Mouse (Mus musculus) gastrocnemius, postnatal 14 days (tissue): ENCODE data around the gene Gpatch8. TPM values are rescaled to one million over a fixed set of nuclear protein-coding genes. Genes with fewer than 3 reads are reported as not detected.

Experiments used
- DNase-seq: peaks from one replicate; pipeline ENCODE4 v3.0.0; 2021; ENCODE audit warnings: mixed read lengths
- intact Hi-C: fragments of 180-260 bp; cut with DNase I; formaldehyde crosslinking; loops from one replicate; pipeline ENCODE4 v1.15.1; 2025; ENCODE audit warnings: low total_unique reads
- total RNA-seq, 2 experiments: library from RNA; stranded (reverse); gene quantifications; 2 replicates each; pipeline ENCODE4 v1.2.3; 2021

Gpatch8 gene
- total RNA-seq, 2 experiments from 2014 or later, result 21.1 to 27.7 TPM

DNA sequence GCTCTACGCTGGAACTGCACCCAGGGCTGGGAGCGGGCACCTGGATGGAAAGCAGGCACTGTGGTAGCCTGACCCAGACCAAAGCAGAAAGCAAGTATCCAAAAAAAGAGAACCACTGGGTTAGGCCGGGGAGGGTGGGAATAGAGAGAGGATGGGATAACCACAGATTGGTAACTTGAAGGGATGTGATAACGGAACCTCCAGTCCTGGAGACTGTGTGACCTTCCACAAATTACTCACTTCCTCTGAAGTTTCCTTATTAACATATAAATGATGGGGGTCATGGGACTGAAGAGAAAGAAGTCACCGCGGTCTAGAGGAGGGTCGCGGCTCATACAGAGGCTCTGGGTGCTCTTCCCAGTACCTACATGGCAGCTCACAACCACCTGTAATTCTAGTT, 115.9 kb downstream of the Gpatch8 start:
- intact Hi-C loops, result no loop called here

GRCm38 (mm10) chr11:102439093-102440082, 116.8 kb downstream of the Gpatch8 start:
- intact Hi-C loops, result loop anchor here (5.0 kb wide), 1 partner anchor 132 kb away; no protein-coding TSS in a partner anchor
- no peak for DNase-seq

More for the DNA sequence above, 115.9 kb downstream of the Gpatch8 start:
- no peak for DNase-seq

DNA sequence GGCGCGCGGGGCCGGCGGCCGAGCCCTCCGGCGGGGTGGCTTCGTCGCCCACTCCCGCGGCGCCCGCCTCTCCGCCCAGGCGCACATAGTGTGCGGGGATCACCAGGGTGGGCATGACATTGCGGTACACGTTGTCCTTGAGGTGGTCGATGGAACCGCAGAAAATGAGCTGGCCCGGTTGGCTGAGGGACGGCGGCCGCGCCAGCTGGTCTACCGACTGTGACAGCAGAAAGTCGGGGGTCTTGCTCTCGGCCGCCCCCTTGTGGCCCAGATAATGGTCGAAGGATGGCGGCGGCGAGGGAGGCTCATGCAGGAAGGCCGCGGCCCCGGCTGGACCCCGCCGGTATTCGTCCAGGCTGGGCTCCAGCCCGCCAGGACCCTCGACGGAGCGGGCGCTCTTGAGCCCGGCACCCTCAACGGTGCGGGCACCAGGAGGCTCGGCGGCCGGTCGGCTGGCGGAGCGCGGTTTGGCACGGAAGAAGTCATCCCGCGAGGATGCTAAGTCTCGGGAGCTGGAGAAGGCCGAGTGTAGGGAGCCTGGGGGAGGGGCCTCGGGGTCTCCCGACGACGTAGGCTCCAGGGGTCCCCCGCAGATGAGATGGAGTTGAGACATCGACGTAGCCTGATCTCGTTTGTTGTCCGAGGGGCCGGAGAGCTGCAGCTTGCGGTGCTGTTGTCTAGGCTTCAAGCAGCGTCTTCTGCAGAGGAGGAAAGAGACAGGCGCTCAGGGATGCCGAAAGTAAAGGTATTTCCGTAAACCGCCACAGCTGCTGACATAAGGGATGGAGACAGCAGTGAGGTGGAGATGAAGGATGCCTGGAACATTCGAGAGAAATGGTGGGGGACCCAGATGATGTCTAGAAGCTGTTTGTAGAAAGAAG, 117.7 kb downstream of the Gpatch8 start:
- DNase-seq, result peak; percentile 88
- intact Hi-C loops, result loop anchor here (5.0 kb wide), 1 partner anchor 131 kb away; no protein-coding TSS in a partner anchor

- peak; percentile 78 for DNase-seq
- intact Hi-C loops, result loop anchor here (5.0 kb wide), 1 partner anchor 130 kb away; no protein-coding TSS in a partner anchor
Observed at GRCm38 (mm10) chr11:102437120-102438061, 118.8 kb downstream of the Gpatch8 start.

- DNase-seq, result no peak
- intact Hi-C loops, result loop anchor here (5.0 kb wide), 1 partner anchor 129 kb away; no protein-coding TSS in a partner anchor
Observed at GRCm38 (mm10) chr11:102436471-102436790, 119.8 kb downstream of the Gpatch8 start.

DNA sequence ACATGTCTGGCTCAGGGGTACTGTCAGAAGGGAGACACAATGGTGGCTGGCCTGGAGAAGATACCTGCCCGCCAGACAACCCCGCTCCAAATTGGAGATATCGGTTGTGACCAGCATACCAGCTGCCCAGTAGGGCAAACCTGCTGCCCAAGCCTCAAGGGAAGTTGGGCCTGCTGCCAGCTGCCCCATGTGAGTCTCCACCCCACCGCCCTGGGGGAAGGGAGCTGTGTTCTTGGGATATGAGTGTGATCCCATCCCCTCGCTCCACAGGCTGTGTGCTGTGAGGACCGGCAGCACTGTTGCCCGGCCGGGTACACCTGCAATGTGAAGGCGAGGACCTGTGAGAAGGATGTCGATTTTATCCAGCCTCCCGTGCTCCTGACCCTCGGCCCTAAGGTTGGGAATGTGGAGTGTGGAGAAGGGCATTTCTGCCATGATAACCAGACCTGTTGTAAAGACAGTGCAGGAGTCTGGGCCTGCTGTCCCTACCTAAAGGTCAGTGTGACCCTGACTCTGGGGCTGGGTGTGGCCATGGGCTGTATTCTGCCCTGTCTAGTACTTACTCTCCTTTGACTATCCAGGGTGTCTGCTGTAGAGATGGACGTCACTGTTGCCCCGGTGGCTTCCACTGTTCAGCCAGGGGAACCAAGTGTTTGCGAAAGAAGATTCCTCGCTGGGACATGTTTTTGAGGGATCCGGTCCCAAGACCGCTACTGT, 120.3 kb downstream of the Gpatch8 start:
- no peak for DNase-seq
- intact Hi-C loops, result loop anchor here (5.0 kb wide), 1 partner anchor 129 kb away; no protein-coding TSS in a partner anchor

- intact Hi-C loops, result loop anchor here (5.0 kb wide), 1 partner anchor 128 kb away; no protein-coding TSS in a partner anchor
- no peak for DNase-seq
Observed at GRCm38 (mm10) chr11:102434816-102435705, 121.1 kb downstream of the Gpatch8 start.

DNA sequence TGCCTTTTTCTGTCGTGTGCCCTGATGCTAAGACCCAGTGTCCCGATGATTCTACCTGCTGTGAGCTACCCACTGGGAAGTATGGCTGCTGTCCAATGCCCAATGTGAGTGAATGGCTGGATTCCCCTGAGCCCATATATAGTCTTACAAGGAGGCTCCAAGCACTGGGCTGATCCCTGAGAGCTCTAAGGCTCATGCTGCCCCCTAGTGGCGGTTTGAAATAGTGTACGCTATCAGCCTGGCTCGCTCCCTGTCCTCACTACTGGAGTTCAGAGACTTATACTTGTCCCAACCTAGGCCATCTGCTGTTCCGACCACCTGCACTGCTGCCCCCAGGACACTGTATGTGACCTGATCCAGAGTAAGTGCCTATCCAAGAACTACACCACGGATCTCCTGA, 121.8 kb downstream of the Gpatch8 start:
- intact Hi-C loops, result no loop called here
- DNase-seq, result peak; percentile 84

- intact Hi-C loops, result no loop called here
- DNase-seq, result no peak
Observed at GRCm38 (mm10) chr11:102433866-102434265, 122.3 kb downstream of the Gpatch8 start.

DNA sequence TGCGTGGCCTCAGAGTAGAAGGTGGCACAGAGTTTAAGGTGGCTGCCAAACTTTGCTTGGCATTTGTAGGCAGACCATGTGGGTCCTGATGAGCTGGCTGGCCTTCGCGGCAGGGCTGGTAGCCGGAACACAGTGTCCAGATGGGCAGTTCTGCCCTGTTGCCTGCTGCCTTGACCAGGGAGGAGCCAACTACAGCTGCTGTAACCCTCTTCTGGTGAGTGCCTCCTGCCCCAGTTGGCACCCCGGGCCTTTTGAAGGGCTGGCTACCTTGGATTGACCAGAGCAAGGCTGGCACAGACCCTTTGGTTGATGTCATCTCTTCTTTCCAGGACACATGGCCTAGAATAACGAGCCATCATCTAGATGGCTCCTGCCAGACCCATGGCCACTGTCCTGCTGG, 123.3 kb downstream of the Gpatch8 start:
- intact Hi-C loops, result no loop called here
- peak; percentile 82 for DNase-seq

DNA sequence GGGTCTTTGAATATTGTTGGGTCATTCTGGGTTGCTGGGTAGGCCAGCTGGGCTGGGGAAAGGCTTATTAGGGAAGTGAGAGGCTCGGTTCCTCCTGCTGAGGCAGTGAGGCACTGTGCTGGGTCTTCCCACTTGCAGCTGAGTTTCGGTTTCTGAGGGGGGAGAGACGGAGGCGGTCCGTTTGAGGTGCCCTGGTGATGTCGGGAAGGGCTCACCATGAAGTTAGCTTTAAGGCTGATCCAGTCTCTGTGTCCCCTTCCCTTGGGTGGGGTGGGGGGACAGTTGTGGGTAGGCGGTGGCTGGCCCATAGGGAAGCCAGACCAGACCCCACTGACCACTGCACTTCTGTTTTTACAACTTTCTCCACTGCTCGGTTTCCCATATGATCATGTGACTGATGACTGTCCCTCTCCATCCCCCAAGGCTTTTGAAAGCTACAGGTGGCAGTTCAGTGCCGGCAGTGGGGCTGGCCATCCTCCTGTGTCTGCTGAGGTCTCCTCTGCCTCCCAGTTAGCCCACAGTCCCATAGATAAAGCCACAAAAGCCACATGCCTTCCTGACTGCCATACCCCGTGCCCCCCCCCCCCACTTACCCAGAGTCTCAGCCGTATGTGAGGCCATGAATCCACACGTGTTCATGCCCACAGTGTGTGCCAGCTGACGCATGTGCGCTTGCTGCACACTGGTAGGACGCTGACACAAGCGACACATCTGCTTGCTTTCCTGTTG, 123.9 kb downstream of the Gpatch8 start:
- DNase-seq, result no peak

GRCm38 (mm10) chr11:102431728-102432114, 124.5 kb downstream of the Gpatch8 start:
- intact Hi-C loops, result no loop called here
- DNase-seq, result no peak

More for the DNA sequence above, 123.9 kb downstream of the Gpatch8 start:
- intact Hi-C loops, result no loop called here

DNA sequence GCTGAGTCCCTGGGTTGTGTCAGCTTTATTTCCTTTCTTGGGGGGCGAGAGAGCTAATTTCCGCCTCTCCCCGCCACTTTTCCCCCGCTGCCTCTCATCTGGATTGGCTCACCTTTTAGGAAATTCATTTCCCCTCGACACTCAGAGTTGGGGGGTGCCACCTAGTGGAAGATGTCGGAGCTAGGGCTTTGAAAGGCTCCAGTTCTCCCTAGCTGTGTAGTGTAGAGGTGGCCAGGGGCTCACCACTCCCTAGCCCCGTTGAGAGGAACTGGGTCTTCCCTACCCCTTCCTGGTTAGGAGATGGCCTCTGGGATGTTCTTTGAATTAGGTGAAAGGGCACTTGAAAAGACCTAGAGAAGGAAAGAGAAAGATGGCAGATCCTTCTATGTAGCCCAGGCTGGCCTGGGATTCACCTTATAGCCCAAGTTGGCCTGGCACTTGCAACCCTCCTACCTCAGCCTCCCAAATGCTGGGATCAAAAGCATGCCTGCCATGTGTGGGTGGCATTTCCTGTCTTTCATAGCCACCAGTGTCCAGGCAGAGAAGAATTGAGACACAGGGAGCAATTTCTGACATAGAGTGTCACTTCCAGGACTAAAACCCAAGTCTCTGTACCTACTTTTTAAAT, 125.1 kb downstream of the Gpatch8 start:
- intact Hi-C loops, result no loop called here
- peak; percentile 76 for DNase-seq

DNA sequence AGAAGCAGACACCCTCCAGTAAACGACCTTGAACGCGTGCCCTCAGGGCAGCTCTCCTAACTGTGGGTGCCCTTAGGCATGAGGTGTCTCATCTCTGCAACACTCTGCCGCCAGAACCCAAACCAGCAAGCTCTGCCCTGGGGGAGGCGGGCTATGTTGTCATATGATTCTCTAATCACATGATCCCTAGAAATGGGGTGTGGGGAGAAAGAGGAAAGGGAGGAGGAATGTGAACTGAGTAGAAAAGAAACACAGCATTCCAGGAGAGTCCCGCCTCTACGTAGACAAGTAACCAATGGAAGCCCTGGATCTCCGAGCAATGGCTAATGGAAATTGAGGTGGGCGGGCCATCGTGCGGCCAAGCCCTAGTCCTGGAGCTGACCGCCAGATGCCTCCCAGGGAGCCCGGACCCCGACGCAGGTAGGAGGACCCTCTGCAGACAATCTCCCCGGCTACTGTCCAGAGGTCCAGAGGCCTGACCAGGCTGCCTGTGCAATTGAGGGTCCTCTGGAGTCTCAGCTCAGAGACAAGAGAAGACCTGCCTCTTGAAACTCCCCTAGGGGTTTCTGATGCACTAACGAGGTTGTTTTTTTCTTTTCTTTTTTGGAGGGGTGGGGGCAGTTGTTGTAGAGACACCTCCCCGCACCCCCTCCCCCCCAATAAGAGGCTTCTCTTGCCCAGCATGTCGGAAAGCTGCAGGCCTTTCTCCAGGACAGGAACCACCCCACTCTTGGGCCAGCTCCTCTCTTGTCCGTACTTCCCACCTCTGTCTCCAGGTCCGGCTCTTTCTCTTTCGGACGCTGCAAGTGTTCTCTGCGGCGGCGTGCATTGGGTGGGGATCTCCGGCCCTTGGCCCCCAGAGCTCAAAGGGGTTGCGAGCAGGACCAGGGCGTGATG, 125.8 kb downstream of the Gpatch8 start, which contains the start of gene Grn:
Grn (plus strand) TSS at position 195 of the 897 bp plus-strand sequence.
- peak; percentile 88 for DNase-seq
- intact Hi-C loops, result no loop called here

DNA sequence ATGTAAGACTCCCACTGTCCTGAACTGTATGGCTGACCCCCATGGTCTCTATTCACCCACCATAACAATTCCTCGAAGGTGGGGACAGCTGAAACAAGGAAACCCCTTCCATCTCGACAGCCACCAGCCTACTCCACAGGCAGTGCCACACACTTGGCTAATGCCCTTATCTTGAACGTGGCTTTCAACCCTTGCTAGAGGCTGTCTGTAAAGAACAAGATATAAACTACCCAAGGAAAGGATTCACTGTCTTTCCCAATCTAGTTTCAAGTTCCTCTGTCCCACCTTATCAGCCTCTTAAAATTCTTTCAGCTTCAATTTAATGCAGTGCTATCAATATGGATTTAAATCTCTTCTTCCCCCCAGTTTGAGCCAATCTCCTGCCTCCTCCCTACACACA, 126.6 kb downstream of the Gpatch8 start:
- no peak for DNase-seq
- intact Hi-C loops, result no loop called here
